Mouse (Mus musculus) midbrain, postnatal 0 days (tissue): ENCODE measurements around the gene Pkd1l1. TPM values are rescaled to one million over a fixed set of nuclear protein-coding genes. Genes with fewer than 3 reads are reported as not detected.

Experiments used
- ATAC-seq: fragments of 200-750 bp; cut with Nextera tagmentation; 2 replicates; pipeline ENCODE4 v1.8.0; 2017; ENCODE audit warnings: moderate number of reproducible peaks, mild to moderate bottlenecking, moderate TSS enrichment, moderate library complexity; ENCODE audit not compliant: low FRiP score
- DNase-seq: peaks from one replicate; pipeline ENCODE4 v3.0.0-alpha.2; 2015; ENCODE audit warnings: low spot score
- H3K27ac ChIP-seq: fragments of 300-500 bp; sonication (generic); 2 replicates; pipeline ENCODE4 v1.5.1; 2014; ENCODE audit warnings: low read depth, mild to moderate bottlenecking, low read length, mixed read lengths
- H3K27me3 ChIP-seq: fragments of 300-500 bp; sonication (generic); 2 replicates; pipeline ENCODE4 v1.6.1; 2014; ENCODE audit warnings: low read length, control low read depth, mixed read lengths; ENCODE audit not compliant: insufficient read depth
- H3K36me3 ChIP-seq: fragments of 300-500 bp; sonication (generic); 2 replicates; pipeline ENCODE4 v1.6.1; 2014; ENCODE audit warnings: low read length, control low read depth, mixed read lengths; ENCODE audit not compliant: insufficient read depth
- H3K4me1 ChIP-seq: fragments of 300-500 bp; sonication (generic); 2 replicates; pipeline ENCODE4 v1.6.1; 2014; ENCODE audit warnings: mild to moderate bottlenecking, control low read depth, antibody characterized with exemption, low read length, mixed read lengths; ENCODE audit not compliant: insufficient read depth
- H3K4me2 ChIP-seq: fragments of 300-500 bp; sonication (generic); 2 replicates; pipeline ENCODE4 v1.6.1; 2014; ENCODE audit warnings: low read depth, mild to moderate bottlenecking, low read length, mixed read lengths; ENCODE audit not compliant: poor library complexity, severe bottlenecking
- H3K4me3 ChIP-seq: fragments of 300-500 bp; sonication (generic); 2 replicates; pipeline ENCODE4 v1.5.1; 2014; ENCODE audit warnings: low read depth, mild to moderate bottlenecking, low read length, moderate library complexity
- H3K9ac ChIP-seq: fragments of 300-500 bp; sonication (generic); replicated peaks from 2 replicates; pipeline ENCODE4 v1.6.1; 2014; ENCODE audit warnings: mild to moderate bottlenecking, low read length, moderate library complexity, mixed read lengths; ENCODE audit not compliant: poor library complexity, severe bottlenecking
- H3K9me3 ChIP-seq: fragments of 300-500 bp; sonication (generic); 2 replicates; pipeline ENCODE4 v1.6.1; 2016; ENCODE audit warnings: low read length, control low read depth
- CTCF ChIP-seq: IDR thresholded peaks from 2 replicates; pipeline ENCODE4 v1.5.1; 2016; ENCODE audit warnings: antibody characterized with exemption, mild to moderate bottlenecking
- WGBS: fragments of 180-500 bp; shearing (Covaris S2); extraction: QIAGEN DNeasy Blood & Tissue Kit; methylation state at CpG from one replicate; pipeline ENCODE4 v1.1.7; 2014; 5-methylcytosine and 5-hydroxymethylcytosine counted together
- polyA plus RNA-seq: library from polyadenylated mRNA; unstranded; fragments of >200 nt; fragmentation: Nextera tagmentation; extraction: Ambion mirVana; gene quantifications from 2 replicates; pipeline ENCODE4 v1.2.1, GENCODE M21; 2015
- total RNA-seq: library from RNA; depleted of rRNA; stranded (reverse); fragments of >200 nt; gene quantifications from 2 replicates; pipeline ENCODE4 v1.2.3, GENCODE M21; 2014

Pkd1l1 gene
- total and polyA plus RNA-seq, 2 experiments from 2014 or later, result 0.22 to 0.57 TPM

DNA sequence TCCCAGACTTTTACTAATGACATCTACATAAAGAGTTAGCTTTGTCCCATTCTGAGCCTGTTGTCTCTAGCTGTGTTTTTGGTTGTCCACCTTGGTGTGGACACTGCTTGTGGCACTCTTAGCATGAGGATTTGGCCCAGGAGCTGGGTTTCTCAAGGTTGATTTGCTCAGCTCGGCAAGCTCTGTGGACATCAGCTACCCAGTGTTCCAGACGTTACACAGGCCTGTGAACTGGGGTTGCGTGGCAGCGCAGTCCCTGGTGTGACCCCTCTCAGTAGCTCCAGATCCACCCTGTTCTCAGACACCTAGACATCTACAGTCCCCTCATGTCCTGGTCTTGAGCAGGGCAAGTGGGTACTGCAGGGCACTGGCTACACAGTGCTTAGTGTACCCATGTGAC is 110.6 kb downstream of the Pkd1l1 start:
- Histone ChIP-seq H3K4me1 (no peaks in the 10 kb centered on the region), H3K4me2 (no peak overlapping the region), H3K27me3 (no peaks in the 10 kb centered on the region), H3K9ac (no peak overlapping the region), H3K9me3 (no peaks in the 10 kb centered on the region), H3K27ac (no peak overlapping the region), H3K36me3 (no peaks in the 10 kb centered on the region), H3K4me3 (no peak overlapping the region)
- TF ChIP-seq CTCF, result no peak
- no peak for DNase-seq
- ATAC-seq, result no peak
- 94% methylated on average over 4 of the region's 4 CpGs for WGBS

DNA sequence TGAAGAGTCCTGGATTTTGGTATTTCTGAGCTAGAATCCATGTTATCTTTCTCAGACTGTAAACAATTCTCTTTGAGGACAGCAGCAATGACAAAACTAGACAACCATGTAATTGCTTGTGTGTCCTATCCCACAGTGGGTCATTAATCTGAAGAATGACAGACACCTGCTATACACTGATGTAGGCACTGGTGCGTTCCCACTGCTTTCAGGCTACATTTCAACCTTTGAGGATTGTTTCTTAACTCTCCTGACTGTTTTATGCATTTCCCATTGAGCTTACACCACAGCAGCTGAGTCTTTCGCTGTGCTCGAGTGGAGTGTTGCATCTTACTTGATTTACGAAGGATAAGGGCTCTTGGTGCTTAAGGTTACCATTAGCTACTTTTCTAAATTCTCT is 111.1 kb downstream of the Pkd1l1 start:
- no peaks in the 10 kb centered on the region for H3K27me3 ChIP-seq
- ATAC-seq (no peak), DNase-seq (peak; percentile 31)
- H3K9me3 ChIP-seq, result no peaks in the 10 kb centered on the region
- TF ChIP-seq CTCF, result no peak
- H3K27ac ChIP-seq, result no peak overlapping the region
- no peaks in the 10 kb centered on the region for H3K36me3 ChIP-seq
- H3K9ac ChIP-seq, result no peak overlapping the region
- 60% methylated on average over 4 of the region's 4 CpGs for WGBS
- H3K4me3 ChIP-seq, result no peak overlapping the region
- H3K4me1 ChIP-seq, result no peaks in the 10 kb centered on the region
- no peak overlapping the region for H3K4me2 ChIP-seq

DNA sequence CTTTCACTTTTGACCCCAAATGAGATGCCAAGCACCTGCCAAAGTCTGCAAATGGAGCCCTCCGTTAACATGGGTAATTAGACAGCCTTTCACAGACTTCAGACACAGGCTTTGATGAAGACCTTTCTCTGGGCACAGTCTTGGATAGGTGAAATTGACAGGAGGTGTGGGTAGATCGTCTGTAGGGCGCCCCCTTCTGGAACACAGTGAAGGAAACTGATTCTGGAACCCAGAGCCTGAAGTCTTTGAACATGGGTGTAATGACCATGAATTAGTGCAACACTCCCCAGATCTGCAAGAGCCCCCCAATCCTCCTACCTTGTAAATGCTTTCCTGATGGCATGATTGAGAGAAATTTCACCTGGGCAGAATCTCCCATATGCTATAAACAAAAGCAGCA is 112.2 kb downstream of the Pkd1l1 start:
- WGBS, result 29% methylated on average over 3 of the region's 3 CpGs

GRCm38 (mm10) chr11:8859868-8860267 is 113.2 kb downstream of the Pkd1l1 start:
- DNase-seq, result peak; percentile 70
- no peak overlapping the region for H3K9ac ChIP-seq
- H3K9me3 ChIP-seq, result no peaks in the 10 kb centered on the region
- WGBS, result 33% methylated on average over 5 of the region's 5 CpGs
- no peak overlapping the region for H3K4me2 ChIP-seq
- no peaks in the 10 kb centered on the region for H3K27me3 ChIP-seq
- no peak for ATAC-seq
- H3K4me1 ChIP-seq, result no peaks in the 10 kb centered on the region
- no peak overlapping the region for H3K27ac ChIP-seq
- no peaks in the 10 kb centered on the region for H3K36me3 ChIP-seq
- H3K4me3 ChIP-seq, result no peak overlapping the region
- peak; percentile 67 for TF ChIP-seq CTCF

More for the DNA sequence above, 112.2 kb downstream of the Pkd1l1 start:
- ATAC-seq (no peak), DNase-seq (no peak)
- H3K4me2 ChIP-seq, result no peak overlapping the region
- H3K36me3 ChIP-seq, result no peaks in the 10 kb centered on the region
- H3K27ac ChIP-seq, result no peak overlapping the region
- no peak overlapping the region for H3K4me3 ChIP-seq
- no peak for TF ChIP-seq CTCF
- no peak overlapping the region for H3K9ac ChIP-seq
- H3K4me1 ChIP-seq, result no peaks in the 10 kb centered on the region
- H3K9me3 ChIP-seq, result no peaks in the 10 kb centered on the region
- H3K27me3 ChIP-seq, result no peaks in the 10 kb centered on the region

DNA sequence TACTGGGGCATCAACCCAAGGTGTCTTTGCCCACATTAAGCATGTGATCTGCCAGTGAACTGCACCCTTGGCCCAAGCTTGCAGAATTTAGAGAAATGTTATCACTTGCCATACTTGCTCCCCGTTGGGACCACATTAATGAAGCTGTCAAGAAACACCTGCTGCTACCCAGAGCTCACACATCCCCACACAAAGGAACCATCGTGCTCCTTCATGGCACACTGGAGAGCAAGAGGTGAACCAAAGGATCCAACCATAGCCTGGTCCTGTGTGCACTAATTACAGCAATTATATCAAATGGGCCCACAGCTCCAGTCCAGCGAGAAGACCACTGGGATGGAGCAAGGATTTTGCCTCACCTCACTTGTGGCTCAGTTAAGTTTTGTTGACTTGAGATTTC is 114.0 kb downstream of the Pkd1l1 start:
- 61% methylated on average over 3 of the region's 3 CpGs for WGBS

DNA sequence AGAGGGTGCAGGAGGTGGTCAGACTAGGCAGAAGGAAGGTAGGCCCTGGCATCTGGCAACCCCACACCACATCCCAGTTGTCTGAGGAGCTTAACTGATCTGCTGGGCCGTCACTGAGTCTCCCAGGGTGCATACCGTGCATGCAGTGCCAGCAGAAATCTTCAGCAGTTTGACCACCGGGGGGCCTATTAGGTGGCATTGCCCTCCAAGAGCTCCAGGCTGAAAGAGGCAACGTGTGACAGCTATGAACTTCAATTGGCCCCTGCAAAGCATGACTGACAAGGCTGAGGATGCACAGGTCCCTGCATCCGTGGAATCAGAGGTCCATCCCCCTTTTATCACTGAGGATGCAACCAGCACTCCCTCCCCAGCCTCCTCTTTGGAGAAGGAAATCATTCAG is 116.9 kb downstream of the Pkd1l1 start:
- H3K27ac ChIP-seq, result no peak overlapping the region
- ATAC-seq, result no peak
- 67% methylated on average over 5 of the region's 5 CpGs for WGBS

More for the DNA sequence above, 114.0 kb downstream of the Pkd1l1 start:
- Histone ChIP-seq H3K27me3 (no peaks in the 10 kb centered on the region), H3K9ac (no peak overlapping the region), H3K4me3 (no peak overlapping the region), H3K36me3 (no peaks in the 10 kb centered on the region), H3K4me2 (no peak overlapping the region), H3K27ac (no peak overlapping the region), H3K4me1 (no peaks in the 10 kb centered on the region), H3K9me3 (no peaks in the 10 kb centered on the region)
- TF ChIP-seq CTCF, result no peak
- ATAC-seq (no peak), DNase-seq (no peak)

More for the DNA sequence above, 116.9 kb downstream of the Pkd1l1 start:
- H3K4me3 ChIP-seq, result no peak overlapping the region
- H3K27me3 ChIP-seq, result no peaks in the 10 kb centered on the region
- no peak for DNase-seq
- H3K36me3 ChIP-seq, result no peaks in the 10 kb centered on the region
- no peak overlapping the region for H3K9ac ChIP-seq
- no peak overlapping the region for H3K4me2 ChIP-seq
- no peaks in the 10 kb centered on the region for H3K9me3 ChIP-seq
- TF ChIP-seq CTCF, result no peak
- H3K4me1 ChIP-seq, result no peaks in the 10 kb centered on the region
